Mouse (Mus musculus) thymus, postnatal 10 days (tissue): ENCODE data around the gene Rrp1.
A peak's percentile ranks its signal among the peaks of the same experiment; 100 is the strongest.

Experiments used
- DNase-seq, 2 experiments: peaks; one replicate each; pipeline ENCODE4 v3.0.0; 2021; ENCODE audit warnings: low spot score in 2 of 2

The Rrp1 gene

DNA sequence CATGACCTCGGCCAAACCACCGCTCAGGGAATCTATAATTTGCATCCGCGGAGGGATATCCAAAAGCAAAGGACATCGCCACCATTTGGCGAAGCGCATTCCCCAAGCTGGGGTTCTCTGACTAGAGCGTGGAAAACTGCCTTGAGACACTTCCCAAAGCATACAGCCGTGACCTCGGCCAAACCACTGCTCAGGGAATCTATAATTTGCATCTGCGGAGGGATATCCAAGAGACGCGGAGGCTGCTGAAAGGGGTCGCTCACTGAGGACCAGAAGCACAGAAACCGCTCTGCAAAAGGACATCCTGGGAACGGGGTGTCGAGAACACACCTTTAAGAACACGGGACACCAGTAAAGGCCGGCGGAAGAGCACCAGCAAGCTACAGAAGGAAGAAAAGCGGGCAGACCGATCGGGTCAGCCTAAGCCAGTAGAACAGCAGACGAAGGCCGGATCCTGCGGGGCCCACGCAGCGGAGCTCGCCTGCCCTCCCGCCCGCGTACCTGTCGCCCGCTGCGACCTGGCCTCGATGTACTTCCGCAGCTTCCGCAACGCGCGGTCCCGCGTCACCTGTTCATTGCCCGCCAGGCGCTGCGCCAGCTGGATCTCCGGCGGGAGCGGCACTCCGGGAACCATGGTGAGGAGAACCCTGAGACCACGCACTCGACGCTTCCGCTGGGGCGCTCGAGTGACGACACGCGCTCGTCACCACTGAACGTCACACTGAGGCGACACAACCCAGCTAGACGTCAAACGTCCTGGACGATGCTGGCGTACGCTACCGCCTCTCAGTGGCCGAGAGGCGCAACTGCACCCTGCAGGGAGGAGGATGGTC lies at the start of gene Rrp1:
Gene Rrp1 (minus strand): TSS at position 725 of the 833 bp plus-strand sequence.
- DNase-seq: peak; percentile 91 to 95

DNA sequence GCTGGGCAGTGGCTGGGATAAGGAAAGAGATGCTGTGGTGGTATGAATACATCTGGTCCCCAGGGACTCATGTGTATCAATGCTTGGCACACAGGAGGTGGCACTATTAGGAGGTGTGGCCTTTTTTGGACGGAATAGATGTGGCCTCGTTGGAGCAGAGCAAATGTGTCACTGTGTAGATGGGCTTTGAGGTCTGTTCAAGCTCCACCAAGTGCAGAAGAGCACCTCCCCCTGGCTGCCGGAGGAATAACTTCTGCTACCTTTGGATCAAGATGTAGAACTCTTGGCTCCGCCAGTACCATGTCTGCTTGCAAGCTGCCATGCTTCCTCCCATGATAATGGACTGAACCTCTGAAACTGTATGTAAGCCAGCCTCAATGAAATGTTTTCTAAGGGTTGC lies 48.9 kb upstream of the Rrp1 start:
- DNase-seq: no peak

DNA sequence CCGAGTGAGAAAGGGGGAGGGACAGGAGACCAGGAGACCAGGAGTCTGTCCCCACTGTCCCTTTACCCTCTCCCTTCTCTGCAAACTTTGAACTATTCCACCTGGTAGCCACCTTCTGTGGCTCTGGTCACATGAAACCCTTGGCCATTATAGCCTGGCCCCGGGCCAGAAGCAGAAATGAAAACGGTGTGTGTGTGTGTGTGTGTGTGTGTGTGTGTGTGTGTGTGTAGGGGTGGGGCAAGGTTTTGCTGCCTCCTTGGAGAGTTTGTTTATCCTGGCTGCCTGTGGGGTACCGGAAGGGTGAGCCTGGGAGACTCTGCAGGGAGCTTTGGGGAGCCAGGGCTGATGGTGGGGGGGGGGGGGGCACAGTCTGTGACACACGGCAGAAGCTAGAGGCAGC lies 47.6 kb upstream of the Rrp1 start:
- DNase-seq: no peak

DNA sequence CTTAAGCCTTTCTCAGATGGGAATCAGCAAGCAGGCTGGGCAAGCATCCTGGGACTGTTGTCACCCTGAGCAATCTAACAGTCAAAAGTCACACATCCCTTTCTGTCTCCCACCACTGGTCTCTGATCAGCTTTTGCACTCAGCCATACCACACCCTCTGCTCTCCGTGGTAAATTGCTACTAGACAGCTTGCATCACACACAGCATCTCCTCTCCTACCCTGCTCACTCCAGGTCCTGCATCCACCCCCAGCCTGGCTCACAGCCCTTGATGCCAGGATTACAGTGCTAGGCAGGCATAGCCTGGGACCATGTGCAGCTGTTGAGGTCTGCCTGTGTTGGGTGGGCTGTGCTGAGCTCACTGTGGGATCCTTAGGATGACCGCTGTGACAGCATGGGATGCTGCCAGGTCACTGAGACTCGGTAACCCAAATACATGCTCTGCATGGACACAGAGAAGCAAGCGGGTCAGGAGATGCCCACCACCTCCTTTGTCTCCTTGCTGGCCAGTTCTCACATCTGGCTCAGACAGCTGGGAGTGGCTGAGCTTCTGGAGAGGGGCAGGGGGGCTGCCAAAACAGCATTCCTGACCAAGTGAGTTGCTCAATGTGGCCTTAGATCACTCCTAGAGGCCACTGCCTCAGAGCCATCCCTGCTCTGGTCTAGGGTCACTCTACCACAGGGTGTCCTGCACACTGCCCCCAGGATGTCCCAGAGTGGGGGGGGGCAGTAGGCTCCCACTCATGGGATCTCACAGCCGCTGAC lies 45.7 kb upstream of the Rrp1 start:
- DNase-seq: no peak

DNA sequence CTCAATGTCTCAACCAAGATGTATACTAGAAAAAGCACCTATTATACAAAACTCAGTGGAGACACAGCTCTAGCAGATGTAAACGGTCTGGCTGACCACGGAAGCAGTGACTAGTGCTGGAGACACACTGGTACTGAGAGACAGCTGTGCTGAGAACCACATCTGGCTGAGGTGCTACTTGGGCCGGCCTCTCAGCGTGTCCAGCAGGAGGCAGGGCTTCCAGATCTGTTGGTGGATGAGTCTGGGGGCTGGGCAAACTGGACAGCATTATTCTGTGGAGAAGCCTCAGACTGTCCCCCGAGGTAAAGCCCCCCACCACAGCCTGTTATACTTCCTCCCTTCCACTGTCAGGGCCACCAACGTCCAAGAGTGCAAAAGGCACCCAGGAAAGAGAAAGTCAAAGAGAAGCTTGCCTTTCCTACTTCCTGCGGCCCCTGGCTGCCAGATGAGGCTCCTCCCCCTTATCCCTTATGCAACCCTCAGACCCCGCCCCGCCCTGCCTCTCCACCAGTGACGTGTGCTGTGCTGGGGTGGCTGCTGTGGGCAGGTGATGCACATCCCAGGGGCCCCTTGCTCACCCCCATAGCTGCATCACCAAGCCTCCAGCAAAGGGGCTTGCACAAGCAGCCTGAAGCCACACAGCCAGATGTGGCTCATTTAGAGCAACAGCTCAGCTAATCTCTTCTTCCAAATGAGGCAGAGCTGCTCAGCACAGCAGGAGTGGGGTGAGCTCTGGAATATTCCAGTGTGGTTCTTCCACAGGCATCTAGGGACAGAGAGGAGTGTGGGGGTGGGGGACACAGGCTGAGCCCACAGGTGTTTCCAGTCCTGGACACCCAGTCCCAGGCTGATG lies 44.9 kb upstream of the Rrp1 start:
- DNase-seq: peak; percentile 88 to 89

DNA sequence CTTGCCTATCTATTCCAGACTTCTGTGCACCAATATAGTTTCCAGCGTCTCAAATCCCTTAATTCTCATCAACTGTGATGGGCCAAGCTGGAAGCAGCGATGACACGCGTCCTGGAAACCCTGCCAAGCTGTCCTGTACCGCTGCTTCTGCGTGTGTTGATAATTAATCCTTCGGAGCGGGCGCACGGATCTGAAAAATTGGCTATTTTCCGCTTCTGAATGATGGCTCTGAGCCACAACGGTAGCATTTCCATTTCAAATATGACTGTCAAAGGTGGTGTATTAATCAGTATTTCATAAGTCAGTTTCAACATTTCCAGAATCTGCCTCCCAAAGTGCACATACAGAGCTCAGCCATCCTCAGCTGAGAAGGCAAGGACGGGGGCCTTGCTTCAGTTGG lies 43.9 kb upstream of the Rrp1 start:
- no peak for DNase-seq

DNA sequence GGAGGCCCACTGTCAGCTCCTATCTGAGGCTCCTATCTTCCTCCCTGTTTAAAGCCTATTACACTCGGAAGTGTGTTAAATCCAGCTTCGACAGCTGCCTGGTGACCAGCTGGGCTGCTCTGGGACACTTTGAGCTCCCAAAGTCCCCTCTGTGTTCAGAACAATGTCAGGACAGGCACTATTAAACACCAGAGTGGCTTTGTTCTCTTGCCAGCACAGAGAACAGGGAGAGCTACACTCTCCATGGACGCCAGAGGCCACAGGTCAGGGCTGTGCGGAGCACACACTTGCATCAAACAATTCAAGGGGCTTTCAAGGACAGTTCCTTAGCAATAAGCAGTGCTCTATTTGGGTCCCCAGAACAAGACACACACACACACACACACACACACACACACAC lies 39.8 kb upstream of the Rrp1 start:
- no peak for DNase-seq

DNA sequence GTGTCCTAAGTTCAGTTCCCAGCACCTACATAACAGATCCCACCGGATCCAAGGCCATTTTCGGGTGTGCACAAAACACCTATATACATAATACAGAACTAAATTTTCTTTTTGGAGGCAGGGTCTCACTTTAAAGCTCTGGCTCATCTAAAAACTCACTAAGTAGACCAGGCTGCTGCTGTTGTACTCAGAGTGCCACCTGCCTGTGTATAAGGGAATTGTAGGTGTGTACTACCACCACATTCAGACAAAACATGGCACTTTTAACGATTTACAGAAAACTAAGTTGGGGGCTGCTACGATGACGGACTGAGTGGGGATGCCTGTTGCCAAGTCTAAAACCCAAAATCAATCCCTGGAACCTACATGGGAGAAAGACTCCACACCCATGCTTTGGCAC lies 37.9 kb upstream of the Rrp1 start:
- no peak for DNase-seq

DNA sequence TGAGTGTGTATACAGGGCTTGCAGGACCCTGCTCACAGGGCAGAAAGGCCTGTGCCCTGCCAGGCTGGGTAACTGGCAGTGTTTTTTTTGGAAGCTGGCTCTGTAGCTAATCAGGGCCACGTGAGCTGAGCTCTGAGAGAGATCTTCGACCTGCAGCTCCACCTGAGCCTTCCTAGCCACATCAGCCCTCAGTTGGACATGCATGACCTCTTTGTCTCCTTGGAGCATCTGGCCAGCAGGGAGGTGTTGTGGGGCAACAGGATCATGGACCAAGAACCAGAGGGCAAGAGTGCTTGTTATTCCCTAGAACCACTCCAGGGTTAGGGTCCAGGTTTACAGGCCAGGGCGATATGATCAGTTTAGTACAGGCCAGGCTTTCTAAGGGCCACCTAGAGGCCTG lies 34.6 kb upstream of the Rrp1 start:
- no peak for DNase-seq

DNA sequence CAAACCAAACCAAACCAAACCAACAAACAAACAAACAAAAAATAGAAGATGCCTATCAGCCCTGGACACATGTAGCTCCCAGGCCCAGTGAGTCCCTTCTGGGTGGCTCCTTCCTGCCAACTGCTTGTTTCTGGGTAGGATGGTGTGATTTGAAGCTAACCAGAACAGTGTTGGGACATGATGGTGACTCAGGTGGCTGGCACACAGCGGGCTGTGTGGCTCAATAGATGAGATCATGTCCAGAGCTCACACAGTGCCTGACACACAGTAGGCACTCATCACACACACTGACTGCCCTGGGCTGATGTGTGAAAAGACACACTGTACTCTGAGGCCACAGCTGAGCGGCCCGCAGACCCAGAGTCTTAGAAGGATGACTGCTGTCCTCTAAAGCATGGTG lies 33.4 kb upstream of the Rrp1 start:
- DNase-seq: no peak

DNA sequence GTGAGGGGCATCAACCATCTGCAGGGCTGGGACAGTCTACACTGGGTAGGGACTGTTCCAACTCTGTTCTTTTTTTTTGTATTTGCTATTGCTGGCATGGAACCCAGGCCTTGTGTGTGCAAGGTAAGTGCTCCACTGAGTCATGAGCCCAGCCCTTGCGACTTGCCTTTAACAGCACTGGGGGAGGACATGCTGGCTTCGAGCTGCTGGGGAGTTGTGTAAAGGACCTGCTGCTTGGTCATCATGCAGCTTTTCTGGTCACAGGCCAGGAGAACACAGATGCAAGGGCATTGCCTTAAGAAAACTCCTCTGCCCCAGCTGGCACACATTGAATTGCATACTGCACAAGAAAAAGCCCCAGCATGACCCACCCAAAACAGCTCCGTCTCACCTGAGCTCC lies 29.4 kb upstream of the Rrp1 start:
- no peak for DNase-seq

DNA sequence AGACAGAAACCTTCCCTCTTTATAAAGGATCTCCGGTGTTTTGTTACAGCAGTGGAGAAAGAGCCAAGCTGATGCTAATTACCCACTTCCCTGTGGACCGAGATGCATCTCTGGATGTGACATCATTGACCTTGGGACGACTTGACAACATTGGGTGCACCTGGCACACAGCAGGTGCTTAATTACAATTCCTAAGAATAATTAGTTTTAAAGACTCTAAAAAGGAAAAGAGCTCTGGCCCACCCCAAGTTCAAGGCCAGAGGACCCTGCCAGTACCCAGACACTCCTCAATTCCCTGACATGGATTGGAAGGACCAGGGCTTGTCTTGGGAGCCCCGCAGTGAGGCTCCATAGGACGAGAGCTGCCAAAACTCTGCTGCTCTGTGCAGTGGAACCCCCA lies 28.8 kb upstream of the Rrp1 start:
- DNase-seq: no peak

DNA sequence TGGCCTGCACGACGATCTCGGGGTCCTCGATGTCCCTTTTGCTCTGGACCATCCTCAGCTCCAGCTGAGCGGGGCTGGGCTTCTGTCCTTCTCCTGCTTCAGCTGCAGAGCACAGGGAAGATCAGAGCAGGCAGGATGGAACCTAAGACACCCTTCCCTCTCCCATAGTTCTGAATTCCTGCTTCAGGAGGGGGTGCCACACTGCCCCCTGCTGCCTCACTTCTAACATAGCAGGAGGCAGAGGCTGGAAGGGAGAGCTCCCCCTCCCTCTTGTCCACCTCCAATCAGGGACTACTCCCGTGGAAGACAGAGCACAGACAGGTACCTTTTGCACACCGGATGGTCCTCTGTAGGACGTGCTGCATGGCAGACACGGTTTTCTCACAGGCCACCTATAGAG lies 28.0 kb upstream of the Rrp1 start:
- peak in 1 of 2 experiments; percentile 28 for DNase-seq

DNA sequence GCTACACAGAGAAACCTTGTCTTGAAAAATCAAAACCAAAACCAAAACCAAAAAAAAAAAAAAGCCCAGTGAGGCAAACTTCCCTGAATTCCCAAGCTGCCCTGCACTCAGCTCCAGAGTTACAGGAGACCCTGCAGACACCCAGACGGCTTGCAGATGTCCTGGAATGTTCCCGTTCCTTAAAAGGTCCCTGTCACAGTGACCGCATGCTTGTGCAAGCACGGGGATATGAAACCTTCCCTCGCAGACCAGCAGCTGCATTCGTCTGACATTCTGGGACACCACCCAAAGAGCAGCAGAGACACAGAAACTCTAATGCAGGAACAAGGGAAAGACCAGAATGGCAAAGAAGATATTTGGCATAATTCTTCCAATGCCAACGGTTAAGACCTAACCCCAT lies 27.1 kb upstream of the Rrp1 start:
- DNase-seq: no peak

DNA sequence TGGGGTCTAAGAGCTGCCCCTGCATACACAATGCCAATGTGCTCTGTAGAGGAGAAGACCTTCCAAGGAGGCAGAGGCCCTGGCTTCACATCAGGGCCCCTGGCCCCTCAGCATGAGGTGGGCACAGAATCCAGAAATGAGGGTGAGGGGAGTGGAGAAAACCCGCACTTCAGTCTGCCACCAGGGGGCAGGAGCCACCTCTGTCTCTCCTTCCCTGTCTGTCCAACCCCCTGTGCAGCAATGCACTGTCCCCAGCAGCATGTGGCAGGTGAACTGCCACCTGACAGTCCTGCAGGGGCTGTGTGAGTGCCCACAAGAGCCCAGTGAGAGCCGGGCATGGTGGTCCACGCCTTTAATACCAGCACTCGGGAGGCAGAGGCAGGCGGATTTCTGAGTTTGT lies 26.7 kb upstream of the Rrp1 start:
- DNase-seq: peak in 1 of 2 experiments; percentile 53

DNA sequence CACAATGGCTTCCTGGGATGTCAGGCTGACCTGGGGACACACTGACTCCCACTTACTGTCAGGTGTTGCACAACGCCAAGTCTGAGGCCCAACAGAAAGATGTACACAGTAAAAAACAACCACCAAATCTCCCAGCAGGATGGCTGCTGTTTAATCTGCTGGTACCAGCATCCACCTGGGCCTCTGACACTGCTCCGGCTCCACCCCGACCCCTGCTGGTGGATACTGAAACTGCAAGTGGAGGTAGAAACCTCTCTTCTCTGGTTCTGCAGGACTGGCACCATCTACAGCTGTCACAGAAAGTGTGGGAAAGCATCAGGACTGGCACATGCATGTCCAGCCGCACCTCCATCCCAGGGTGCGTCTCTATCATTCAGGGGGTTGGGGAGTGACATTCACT lies 25.3 kb upstream of the Rrp1 start:
- peak; percentile 72 to 94 for DNase-seq

DNA sequence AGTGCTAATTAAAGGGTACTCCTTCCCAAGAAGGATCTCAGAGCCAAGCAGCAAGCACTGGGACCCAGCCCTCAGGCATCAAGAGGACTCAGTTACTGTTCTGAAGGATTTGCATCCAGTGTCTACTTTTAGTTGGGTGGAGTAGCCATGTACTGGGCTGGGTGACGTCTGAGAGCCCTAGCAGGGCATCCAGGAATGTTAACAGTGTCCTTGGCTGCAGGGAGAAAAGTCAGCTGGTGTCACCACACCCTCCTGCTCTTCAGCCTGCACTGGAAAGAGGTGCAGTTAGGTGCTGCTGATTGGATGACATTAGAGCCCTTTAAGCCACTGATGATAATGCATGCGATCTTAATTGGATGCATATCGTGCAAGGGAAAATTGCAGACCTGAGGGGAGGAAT lies 20.0 kb upstream of the Rrp1 start:
- DNase-seq: no peak

DNA sequence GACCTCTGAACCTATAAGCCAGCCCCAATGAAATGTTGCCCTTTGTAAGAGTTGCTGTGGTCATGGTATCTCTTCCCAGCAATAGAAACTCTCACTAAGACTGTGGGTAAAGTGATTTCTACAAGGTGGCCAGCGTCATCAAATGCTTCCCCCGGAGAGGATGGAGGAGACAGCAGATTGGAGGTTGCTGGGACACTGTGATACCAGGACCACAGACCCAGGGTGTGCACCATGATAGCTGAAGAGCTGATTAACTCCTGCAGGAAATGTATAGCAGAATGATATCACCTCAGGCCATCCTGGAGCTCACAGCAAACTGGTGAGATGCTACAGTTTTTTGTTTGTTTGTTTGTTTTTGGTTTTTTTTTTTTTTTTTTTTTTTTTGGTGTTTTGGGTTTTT lies 16.9 kb upstream of the Rrp1 start:
- no peak for DNase-seq

DNA sequence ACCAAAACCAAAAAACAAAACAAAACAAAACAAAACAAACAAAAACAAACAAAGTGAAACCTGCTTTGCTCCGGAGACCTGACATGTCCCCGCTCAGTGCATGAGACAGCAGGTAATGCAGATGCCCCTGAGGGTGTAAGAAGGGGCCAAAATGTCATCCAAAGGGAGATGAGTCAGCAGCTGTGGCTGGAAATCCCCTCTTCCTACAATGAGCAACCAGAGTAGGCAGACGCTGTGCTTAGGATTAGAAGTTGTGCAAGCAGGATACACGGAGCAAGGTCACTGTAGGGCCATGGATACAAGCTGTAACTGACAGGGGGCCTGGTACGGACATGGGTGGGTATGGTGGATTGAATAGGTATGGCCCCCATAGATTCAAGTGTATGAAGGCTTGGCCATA lies 16.3 kb upstream of the Rrp1 start:
- DNase-seq: no peak

DNA sequence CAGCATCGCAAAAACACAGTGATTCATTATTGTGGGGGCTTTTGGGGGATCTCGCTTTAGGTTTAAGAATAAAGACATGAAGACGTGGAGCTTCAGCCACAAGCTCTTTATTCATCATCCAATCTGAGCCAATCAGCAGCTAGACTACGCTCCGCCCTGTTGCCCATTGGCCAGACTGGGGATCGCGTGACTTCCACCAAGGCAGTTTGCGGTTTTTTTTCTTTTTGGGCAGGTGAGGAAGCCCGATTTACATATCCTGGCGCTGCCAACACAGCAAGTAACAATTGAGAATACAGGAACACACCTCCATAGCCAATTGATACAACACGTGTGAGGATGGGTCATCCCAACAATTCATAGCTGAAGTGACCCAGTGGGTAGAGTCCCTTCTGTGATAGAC lies 15.2 kb upstream of the Rrp1 start:
- no peak for DNase-seq

DNA sequence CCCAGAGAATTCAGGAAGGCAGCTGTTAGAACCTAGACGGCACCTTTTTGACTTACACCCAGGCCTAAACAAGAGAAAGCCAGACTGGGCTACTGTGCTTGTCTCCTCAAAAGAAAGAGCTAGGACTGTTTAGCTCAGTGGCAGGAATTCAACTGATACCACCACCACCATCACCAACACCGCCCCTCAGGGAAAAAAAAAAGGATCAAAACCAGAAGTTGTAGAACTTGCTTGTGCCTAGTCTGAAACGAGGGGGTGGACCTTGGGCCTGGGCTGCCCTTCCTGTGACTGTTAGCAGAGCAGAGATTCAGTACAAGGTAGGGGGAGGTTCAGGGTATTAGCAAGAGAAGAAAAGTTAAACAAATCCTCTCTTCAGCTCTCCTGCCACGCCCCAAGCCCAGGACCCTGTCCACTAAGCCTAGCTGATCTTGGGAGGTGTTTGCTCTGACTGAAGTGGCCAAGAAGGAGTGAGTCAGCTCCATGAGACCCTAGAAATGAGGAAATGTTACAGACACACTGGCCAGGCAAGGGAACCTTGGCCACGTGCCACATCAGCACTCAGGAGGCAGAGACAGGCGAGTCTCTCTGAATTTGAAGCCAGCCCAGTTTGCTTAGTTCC lies 13.4 kb upstream of the Rrp1 start:
- no peak for DNase-seq
